Mouse (Mus musculus) spleen, postnatal 4 days (tissue): ENCODE measurements around the gene Pelp1.

Experiments
- DNase-seq, 2 experiments: peaks; one replicate each; pipeline ENCODE4 v3.0.0; 2022; ENCODE audit warnings: low spot score in 2 of 2

Pelp1 gene

GRCm38 (mm10) chr11:70409594-70410296 is at the start of gene Pelp1:
Gene Pelp1, minus strand, starts transcription at chr11:70410031.
- peak; percentile 81 to 90 for DNase-seq

DNA sequence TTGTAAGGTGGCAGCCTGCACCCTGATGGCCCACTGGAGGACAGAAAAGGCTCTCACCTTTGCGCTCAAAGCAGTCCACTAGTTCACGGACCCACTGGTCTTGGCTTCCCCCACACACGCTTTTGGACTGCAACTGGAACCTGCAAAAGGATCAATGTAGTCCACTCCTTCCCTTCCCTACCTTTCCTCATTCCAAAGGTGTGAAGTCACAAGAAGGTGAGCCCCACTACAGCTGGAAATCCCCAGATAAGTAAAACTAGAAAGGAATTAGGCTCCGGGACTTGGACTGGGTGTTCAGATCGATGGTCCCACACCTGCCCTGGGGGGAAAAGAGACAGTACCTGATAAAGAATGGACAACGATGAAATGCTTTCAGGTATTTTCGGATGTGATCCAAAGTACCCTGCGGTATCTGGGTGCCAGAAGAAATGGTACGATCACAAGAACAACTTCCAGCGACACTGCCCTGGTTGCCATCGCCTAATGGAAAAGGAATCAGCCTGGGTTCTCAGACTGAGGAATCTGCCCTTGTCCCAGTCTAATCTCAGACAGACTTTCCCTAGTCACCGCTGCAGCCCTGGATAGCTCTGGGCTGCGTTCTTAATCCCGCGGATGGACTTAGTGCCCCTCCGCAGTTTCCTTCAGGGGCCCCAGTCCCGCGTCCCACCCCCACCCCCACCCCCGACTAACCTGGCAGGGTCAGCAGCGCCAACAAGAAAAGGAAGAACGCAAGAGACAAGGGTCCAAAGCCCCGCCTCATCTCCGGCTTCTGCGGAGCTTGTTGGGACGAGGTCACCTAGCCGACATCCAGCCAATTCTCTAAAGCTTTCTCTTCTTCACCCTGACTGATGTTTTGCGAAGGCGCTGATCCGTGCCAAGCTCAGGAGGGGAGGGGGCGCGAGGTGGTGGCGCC is 49.1 kb upstream of the Pelp1 start, which contains the start of gene Zmynd15:
Gene Zmynd15, plus strand, starts transcription at position 746 of the 913 bp plus-strand sequence.
- peak in 1 of 2 experiments; percentile 51 for DNase-seq

- peak in 1 of 2 experiments; percentile 57 for DNase-seq
Measured at GRCm38 (mm10) chr11:70453261-70454044, 43.6 kb upstream of the Pelp1 start.

GRCm38 (mm10) chr11:70451797-70452498 is 42.1 kb upstream of the Pelp1 start, which contains the start of gene Med11:
Gene Med11, plus strand, starts transcription at chr11:70451919.
- peak; percentile 92 to 96 for DNase-seq

DNA sequence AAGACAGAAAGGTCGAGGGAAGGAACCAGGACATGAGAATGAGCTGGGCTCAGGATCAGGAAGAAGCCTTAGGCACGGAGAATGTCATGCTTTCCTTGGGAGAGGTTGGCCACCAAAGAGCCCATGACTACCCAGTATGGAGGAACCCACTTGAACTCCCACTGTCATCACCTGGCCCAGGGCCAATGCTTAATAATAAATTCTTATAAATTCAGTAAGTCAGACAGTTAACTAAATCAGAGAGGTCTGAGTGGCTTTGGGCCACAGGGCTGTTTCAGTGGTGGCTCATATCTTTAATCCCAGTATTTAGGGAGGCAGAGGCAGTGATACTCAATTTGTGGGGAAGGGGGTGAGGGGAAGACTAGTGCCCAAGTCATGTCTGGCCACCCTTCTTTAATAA is 41.1 kb upstream of the Pelp1 start:
- peak in 1 of 2 experiments; percentile 50 for DNase-seq

DNA sequence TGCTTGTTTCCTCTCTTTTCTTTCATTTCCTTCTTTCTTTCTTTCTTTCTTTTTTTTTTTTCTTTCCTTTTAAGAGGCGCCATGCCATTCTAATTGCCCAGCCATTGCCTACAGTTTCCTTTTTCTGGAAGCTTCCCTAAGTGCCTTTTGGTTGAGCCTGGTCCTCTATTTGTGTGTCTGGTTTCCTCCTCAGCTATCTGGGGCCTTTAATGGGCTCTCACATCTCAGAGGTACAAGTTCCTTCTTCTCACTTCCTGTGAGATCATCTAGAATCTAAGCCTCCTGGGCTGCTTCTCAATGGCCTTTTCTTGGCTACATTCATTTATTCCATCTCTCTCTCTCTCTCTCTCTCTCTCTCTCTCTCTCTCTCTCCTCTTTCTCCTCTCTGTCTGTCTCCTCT is 37.5 kb upstream of the Pelp1 start:
- DNase-seq = no peak

DNA sequence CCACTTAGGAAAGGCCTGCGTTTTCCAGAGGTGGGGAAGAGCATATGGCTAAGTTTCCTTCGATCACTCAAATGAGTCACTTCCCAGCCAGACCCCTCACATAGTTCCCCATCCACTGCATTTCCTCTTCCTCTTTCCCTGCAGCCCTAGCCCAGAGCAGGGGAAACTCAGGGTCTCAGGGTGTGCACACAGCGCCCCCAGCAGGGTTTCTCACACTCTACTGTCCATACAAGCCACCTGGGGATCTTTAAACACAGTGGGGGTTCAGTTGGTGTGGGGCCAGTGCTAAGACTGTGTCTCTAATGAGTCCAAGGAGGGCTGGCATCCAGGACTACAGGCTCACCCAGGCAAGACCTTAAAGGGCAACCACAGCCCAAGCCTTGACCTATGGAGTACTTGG is 36.9 kb upstream of the Pelp1 start:
- DNase-seq = peak in 1 of 2 experiments; percentile 61

- no peak for DNase-seq
Measured at GRCm38 (mm10) chr11:70444667-70445066, 34.8 kb upstream of the Pelp1 start.

- no peak for DNase-seq
Measured at GRCm38 (mm10) chr11:70443964-70444363, 34.1 kb upstream of the Pelp1 start.

GRCm38 (mm10) chr11:70441882-70442281 is 32.1 kb upstream of the Pelp1 start:
- no peak for DNase-seq

DNA sequence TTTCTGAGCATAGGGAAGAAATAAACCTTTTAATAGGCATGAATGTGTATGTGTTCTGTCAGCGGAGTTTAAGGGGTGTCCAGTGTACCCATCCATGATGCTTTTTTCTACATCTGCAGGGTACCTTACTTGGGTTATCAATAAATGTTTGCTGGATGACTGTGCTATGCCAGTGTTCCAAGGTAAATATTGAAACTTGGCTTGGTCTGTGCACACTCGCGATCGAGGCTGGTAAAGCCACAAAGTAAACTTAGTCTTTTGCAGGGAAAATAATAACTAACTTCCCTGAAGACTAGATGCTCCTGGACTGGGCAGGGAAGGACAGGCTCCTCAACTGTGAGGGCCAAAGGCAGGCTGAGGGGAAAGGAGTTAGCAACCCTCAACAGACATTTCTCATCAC is 30.8 kb upstream of the Pelp1 start:
- DNase-seq = no peak

DNA sequence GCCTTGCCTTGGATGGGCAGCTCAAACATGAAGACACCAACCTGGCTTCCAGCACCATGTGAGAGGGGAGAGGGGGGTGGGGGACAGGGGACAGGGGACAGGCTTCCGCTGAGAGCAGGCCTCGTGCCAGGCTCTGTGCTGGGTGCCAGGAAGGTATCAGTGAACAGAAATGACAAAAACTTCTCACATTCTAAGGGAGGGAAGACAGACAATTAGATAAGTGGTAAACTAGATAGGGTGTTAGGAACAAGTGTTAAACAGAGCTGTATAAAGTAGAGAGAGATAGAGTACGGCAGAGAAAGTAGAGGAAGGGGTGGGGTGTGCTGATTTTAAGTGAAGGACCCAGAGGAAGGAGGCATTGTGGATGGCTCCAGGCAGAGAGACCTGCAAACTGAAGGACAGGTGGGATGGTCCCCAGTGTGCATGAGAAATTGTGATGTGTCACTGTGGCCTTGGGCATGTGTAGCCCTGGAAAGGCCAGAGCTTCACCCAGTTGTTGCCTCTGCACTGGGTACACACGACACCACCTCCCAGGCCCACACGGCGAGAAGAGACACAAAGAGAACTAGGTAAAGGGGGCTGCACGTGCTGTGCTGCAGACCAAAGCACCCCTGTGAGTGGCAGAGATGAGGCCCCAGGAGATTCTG is 29.0 kb upstream of the Pelp1 start:
- DNase-seq = no peak

GRCm38 (mm10) chr11:70437426-70437825 is 27.6 kb upstream of the Pelp1 start:
- no peak for DNase-seq

DNA sequence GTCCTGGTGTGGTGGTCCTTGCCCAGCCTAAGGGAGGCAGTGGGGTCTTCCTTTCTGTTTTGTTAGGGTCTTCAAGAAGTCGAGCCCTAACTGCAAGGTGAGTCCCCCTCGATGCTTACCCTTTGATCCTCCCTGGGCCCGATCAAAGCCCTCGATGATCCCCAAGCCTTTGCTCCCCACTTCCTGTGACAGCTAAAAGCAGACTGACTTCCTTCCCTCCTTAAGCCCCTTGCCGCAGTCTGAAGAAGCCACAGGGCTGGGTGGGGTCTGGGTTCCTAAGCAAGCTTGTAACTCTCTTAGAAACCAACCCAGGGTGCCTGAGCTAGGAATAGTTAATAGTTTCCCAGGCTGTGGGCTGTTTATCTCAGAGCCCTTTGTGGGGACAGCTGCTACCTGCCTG is 25.6 kb upstream of the Pelp1 start:
- no peak for DNase-seq

DNA sequence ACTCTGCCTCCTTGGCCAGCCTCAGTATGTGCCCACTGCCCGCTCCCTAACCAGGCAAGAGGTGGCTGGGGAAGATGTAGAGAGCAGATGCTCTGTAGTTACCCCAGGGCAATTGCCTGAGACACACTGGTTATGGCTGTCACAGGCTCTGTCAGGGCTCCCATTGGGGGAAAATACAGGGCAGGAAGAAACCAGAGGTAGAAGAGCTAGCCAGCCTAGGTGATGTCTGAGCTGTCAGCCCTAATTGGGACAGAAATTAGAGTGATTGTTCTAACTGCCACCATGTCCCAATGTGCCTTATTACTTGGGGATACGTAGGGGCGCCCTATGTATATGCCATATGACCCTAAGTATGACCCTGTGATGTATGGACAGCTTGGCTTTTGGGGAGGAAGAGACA is 24.1 kb upstream of the Pelp1 start:
- no peak for DNase-seq

DNA sequence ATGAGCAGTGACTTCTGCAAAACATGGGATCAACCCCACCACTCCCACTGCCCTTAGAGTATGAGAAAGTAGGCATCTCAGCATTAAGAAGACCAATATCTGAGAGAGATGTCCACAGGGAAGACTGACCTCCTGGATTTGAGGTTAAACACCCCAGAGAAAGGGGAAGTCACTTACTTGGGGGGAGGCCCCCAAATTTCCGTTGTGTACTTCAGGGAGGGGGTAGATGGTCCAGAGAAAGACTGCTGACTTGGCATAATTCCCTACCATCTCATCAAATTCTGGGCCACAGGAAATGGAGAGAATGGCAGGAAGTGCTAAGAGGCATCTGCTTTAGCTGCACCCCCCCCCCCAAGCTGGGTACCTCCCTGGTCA is 23.7 kb upstream of the Pelp1 start:
- DNase-seq = no peak

DNA sequence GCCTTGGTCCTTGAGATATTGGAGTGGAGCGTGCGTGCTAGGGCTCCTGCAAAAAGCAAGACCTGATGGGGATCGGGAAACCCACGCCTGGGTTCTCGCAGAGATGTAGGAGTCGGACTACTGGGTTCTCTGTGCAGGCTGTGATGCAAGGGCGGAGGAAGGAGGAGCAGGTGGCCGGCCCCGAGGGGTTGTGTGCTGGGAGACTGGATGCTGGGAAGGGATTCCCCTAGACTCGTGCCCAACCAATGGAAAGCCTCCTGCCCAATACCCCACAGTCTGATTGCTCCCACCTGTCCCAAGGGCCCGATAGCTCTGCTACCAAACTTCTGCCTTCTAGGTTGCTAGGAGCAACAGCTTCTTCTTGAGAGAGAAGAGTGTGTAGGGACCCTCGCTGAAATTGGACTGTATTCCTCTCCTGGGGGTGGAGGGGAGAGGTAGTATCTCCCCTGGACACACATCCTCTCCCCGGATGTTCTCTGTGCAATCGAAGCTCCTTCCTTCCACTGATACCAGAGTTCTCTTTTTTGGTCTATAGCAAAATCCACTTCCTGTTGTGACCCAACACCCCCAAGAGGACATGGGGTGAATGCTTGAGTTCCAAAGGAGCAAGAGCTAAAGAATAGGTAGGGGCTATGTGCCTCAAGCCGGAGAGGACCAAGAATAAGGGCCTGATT is 23.2 kb upstream of the Pelp1 start:
- peak in 1 of 2 experiments; percentile 30 for DNase-seq

DNA sequence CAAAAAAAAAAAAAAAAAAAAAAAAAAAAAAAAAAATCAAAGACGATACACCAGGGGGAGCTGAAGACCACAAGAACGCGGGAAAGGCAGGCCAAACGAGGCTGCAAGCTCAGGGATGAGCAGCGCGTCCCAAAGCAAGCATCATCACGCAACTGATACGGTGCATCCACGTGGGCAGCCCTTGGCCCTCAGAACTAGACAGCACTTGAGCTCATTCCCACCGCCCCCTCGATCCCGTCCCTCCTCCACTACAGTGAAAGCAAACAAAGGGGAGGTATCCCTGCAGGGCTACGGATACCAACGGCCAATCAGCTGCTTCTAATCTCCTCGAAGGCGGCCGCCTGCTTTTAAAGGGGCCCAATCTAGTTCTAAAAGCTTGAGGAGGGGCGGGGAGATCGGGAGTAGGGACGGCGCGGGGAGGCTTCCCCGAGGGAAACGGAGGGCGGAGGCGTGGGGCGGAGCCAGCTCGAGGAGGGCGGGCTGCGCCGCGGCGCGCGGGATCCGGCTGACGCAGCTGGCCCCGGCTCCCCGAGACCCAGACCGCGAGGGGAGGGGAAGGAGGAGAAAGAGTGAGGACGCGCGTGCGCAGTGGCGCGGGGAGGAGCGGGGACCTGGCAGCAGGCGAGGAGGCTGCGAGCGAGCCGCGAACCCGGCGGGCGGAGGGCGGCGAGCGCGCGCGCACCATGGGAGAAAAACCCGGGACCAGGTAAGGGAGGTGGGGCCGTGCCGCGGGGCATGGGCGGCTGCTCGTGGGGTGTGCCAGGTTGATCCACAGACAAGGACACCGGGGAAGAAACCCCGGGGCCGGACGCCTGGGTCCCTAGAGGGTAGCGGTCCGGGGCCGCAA is 22.4 kb upstream of the Pelp1 start, which contains the start of gene Arrb2:
Gene Arrb2, plus strand, starts transcription at position 588 of the 847 bp plus-strand sequence.
- peak; percentile 97 to 99 for DNase-seq

DNA sequence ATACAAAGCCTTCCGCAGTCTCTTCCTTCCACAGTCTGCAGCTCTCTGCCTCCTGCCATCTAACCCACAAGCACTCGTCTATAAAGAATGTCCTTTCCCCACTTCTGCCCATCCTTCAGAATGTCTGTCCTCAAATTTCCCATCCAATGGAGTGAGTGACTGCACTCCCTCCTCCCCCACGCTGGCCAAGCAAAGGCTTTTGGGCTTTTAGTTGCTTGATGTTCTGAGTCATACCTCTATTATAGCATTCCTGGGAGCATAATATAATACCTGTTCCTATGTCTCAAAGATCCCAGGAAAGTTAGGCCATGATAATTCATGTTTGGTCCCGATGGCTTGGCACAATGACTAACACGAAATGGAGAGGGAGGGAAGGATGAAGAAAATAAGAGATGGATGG is 21.7 kb upstream of the Pelp1 start:
- no peak for DNase-seq
